Comparison of ENCODE assay signal across 8 mouse cellular contexts in genomic region chr7:19024096-19024506, GRCm38 (mm10). TPM values are rescaled to one million over a fixed set of nuclear protein-coding genes. Genes with fewer than 3 reads are reported as not detected.
A peak's percentile ranks its signal among the peaks of the same experiment; 100 is the strongest.
DNase-seq lines count a peak whose midpoint lies in the region; ATAC-seq lines count a peak whose summit lies in the region.

TSS of gene Sympk (plus strand) at chr7:19024377.

- DNase-seq in CD4-positive helper T cell, adult 2 months (ENCODE audit: low read depth, low spot score): peak; percentile 98
- peak; percentile 91 for DNase-seq in brain, embryonic 18.5 days (ENCODE audit: low read depth, low spot score)
- peak; percentile 97 for DNase-seq in kidney, postnatal 10 days
- peak; percentile 95 to 96 for DNase-seq in natural killer cell, adult 2 months (ENCODE audit: low spot score in 2 of 2)

- peak within 1 kb of the TSS; percentile 73 for H3K27ac ChIP-seq in heart, embryonic 13.5 days (replicated peaks)
- H3K27ac ChIP-seq in liver, embryonic 12.5 days: peak within 1 kb of the TSS; percentile 76
- H3K27ac ChIP-seq in stomach, embryonic 15.5 days: peak within 1 kb of the TSS; percentile 13; the same call in 1 of the 2 replicates

- ATAC-seq in erythroid progenitor cell, adult 5-6 weeks (replicated peaks; ENCODE audit: low FRiP score, poor library complexity, severe bottlenecking): peak; percentile 94
- peak; percentile 92 for ATAC-seq in heart, embryonic 13.5 days (ENCODE audit: extremely low read depth, insufficient number of reproducible peaks, low FRiP score, low TSS enrichment)
- ATAC-seq in liver, embryonic 12.5 days: peak; percentile 92
- peak; percentile 92 for ATAC-seq in stomach, embryonic 15.5 days (ENCODE audit: insufficient read depth, low FRiP score, low read depth)

- H3K4me2 ChIP-seq in heart, embryonic 13.5 days: peak within 1 kb of the TSS; percentile 94
- peak within 1 kb of the TSS; percentile 81 for H3K4me2 ChIP-seq in liver, embryonic 12.5 days
- peak within 1 kb of the TSS; percentile 85 for H3K4me2 ChIP-seq in stomach, embryonic 15.5 days

- peaks cover 9% of the 10 kb centered on the region for H3K36me3 ChIP-seq in heart, embryonic 13.5 days
- peaks cover 9% of the 10 kb centered on the region for H3K36me3 ChIP-seq in liver, embryonic 12.5 days
- H3K36me3 ChIP-seq in stomach, embryonic 15.5 days: 0 out of 2 replicates have a peak, but pooled peaks cover 3% of the 10 kb centered on the region

- WGBS in heart, embryonic 13.5 days: under 1% methylated on average over 50 of the region's 50 CpGs
- WGBS in liver, embryonic 12.5 days (ENCODE audit: insufficient replicate concordance): under 1% methylated on average over 49 of the region's 50 CpGs
- WGBS in stomach, embryonic 15.5 days: under 1% methylated on average over 50 of the region's 50 CpGs

- no peaks in the 10 kb centered on the region for H3K9me3 ChIP-seq in heart, embryonic 13.5 days
- H3K9me3 ChIP-seq in liver, embryonic 12.5 days (replicated peaks): no peaks in the 10 kb centered on the region
- H3K9me3 ChIP-seq in stomach, embryonic 15.5 days: no peaks in the 10 kb centered on the region

- peak within 1 kb of the TSS; percentile 99 for H3K4me3 ChIP-seq in heart, embryonic 13.5 days
- peak within 1 kb of the TSS; percentile 94 for H3K4me3 ChIP-seq in liver, embryonic 12.5 days
- peak within 1 kb of the TSS; percentile 76 for H3K4me3 ChIP-seq in stomach, embryonic 15.5 days (replicated peaks)

- peaks cover 47% of the 10 kb centered on the region for H3K27me3 ChIP-seq in heart, embryonic 13.5 days (replicated peaks)
- peaks cover 46% of the 10 kb centered on the region for H3K27me3 ChIP-seq in liver, embryonic 12.5 days (replicated peaks)
- H3K27me3 ChIP-seq in stomach, embryonic 15.5 days (replicated peaks): peaks cover 30% of the 10 kb centered on the region

- H3K4me1 ChIP-seq in heart, embryonic 13.5 days: peaks cover 30% of the 10 kb centered on the region
- peaks cover 42% of the 10 kb centered on the region for H3K4me1 ChIP-seq in liver, embryonic 12.5 days
- H3K4me1 ChIP-seq in stomach, embryonic 15.5 days: peaks cover 25% of the 10 kb centered on the region

- peak within 1 kb of the TSS; percentile 99 for H3K9ac ChIP-seq in heart, embryonic 13.5 days
- H3K9ac ChIP-seq in liver, embryonic 12.5 days: peak within 1 kb of the TSS; percentile 96
- H3K9ac ChIP-seq in stomach, embryonic 15.5 days: peak within 1 kb of the TSS; percentile 83

RNA-seq across cellular contexts. Expression of gene Sympk, which starts in this region (rescaled TPM):
- total RNA-seq in erythroid progenitor cell, adult 5-6 weeks (2015; ENCODE audit: low replicate concordance): 42.8 and 51.5 TPM in 2 replicates
- 37.7 and 52.8 TPM in 2 replicates for total RNA-seq in erythroid progenitor cell, adult 5-6 weeks (2017; ENCODE audit: low replicate concordance)
- 24.8 TPM in 2 replicates for polyA plus RNA-seq in heart, embryonic 13.5 days (2015; fragmentation: Nextera tagmentation; extraction: Ambion mirVana)
- polyA plus RNA-seq in liver, embryonic 12.5 days (2016; fragmentation: Nextera tagmentation; extraction: Ambion mirVana): 30.3 and 33.3 TPM in 2 replicates
- polyA plus RNA-seq in stomach, embryonic 15.5 days (2015; fragmentation: Nextera tagmentation; extraction: Ambion mirVana): 28.1 and 32.3 TPM in 2 replicates

Comparison
In these comparisons a context has a peak if more than half of its experiments do, and no peak if none do; other contexts are left out.
1. Peak in every context shown above with its lines: DNase-seq, ATAC-seq, H3K4me3 ChIP-seq and H3K27ac ChIP-seq.
2. H3K27ac ChIP-seq: peak in every context shown above with its lines; median percentile 76 in liver, embryonic 12.5 days; 73 in heart, embryonic 13.5 days; 13 in stomach, embryonic 15.5 days.